Mouse (Mus musculus) erythroblast, adult 5-6 weeks (primary cell): ENCODE results near the gene Gm49405. TPM values are rescaled to one million over a fixed set of nuclear protein-coding genes. Genes with fewer than 3 reads are reported as not detected.
"Not testable (repeated sequence)": the region's sequence is repeated elsewhere in the genome, so short reads cannot be mapped to it uniquely, and the experiment has no call there.

Source experiments
- ATAC-seq: replicated peaks from 2 replicates; pipeline ENCODE4 v1.8.0; 2016; ENCODE audit warnings: moderate number of reproducible peaks, mild to moderate bottlenecking, moderate TSS enrichment, inconsistent platforms; ENCODE audit not compliant: poor library complexity, low FRiP score, severe bottlenecking
- total RNA-seq, 2 experiments: library from RNA; stranded (forward) in 1 of 2; stranded (reverse) in 1 of 2; fragments of 150-400 nt in 1 of 2; fragments of 200-764, 138-1000 nt in 1 of 2; gene quantifications; 2 replicates each; pipeline versions ENCODE4 v1.2.3 to v1.2.4; 2015 to 2017; ENCODE audit warnings: low replicate concordance in 2 of 2

The Gm49405 gene
- total RNA-seq (2015; ENCODE audit: low replicate concordance) = 0.58 TPM in 1 of 2 replicates, not detected in the other
- total RNA-seq (2017; ENCODE audit: low replicate concordance) = 0.42 TPM in 1 of 2 replicates, not detected in the other

- peak; percentile 88 for ATAC-seq
Observed at GRCm38 (mm10) chr19:4000119-4000900, at the start of gene Gm49405, which contains the start of gene Nudt8. Gene Gm49405 (plus strand): TSS chr19:4000626. Gene Nudt8 (plus strand): TSS chr19:4000580.

- no peak for ATAC-seq
Observed at GRCm38 (mm10) chr19:3951461-3951860, 49.0 kb upstream of the Gm49405 start.

- no peak for ATAC-seq
Observed at GRCm38 (mm10) chr19:3952099-3952498, 48.3 kb upstream of the Gm49405 start.

- ATAC-seq = no peak
Observed at GRCm38 (mm10) chr19:3955033-3955432, 45.4 kb upstream of the Gm49405 start.

- no peak for ATAC-seq
Observed at GRCm38 (mm10) chr19:3955804-3956203, 44.6 kb upstream of the Gm49405 start.

- ATAC-seq = not testable (repeated sequence)
Observed at GRCm38 (mm10) chr19:3957296-3958036, 43.0 kb upstream of the Gm49405 start.

- no peak for ATAC-seq
Observed at GRCm38 (mm10) chr19:3958470-3958869, 42.0 kb upstream of the Gm49405 start, which contains the start of gene Aldh3b3. Gene Aldh3b3 (plus strand): TSS chr19:3958645.

GRCm38 (mm10) chr19:3959030-3959429 is 41.4 kb upstream of the Gm49405 start:
- ATAC-seq = no peak

GRCm38 (mm10) chr19:3960211-3960610 is 40.2 kb upstream of the Gm49405 start:
- ATAC-seq = no peak

GRCm38 (mm10) chr19:3961805-3962204 is 38.6 kb upstream of the Gm49405 start:
- not testable (repeated sequence) for ATAC-seq

GRCm38 (mm10) chr19:3962469-3962868 is 38.0 kb upstream of the Gm49405 start:
- ATAC-seq = no peak

GRCm38 (mm10) chr19:3964030-3964429 is 36.4 kb upstream of the Gm49405 start:
- ATAC-seq = no peak

GRCm38 (mm10) chr19:3966330-3967075 is 33.9 kb upstream of the Gm49405 start:
- no peak for ATAC-seq

GRCm38 (mm10) chr19:3967258-3967657 is 33.2 kb upstream of the Gm49405 start:
- no peak for ATAC-seq

GRCm38 (mm10) chr19:3972229-3972628 is 28.2 kb upstream of the Gm49405 start, which contains the start of gene Aldh3b2:
Gene Aldh3b2 (plus strand): TSS chr19:3972328.
- ATAC-seq = peak; percentile 87

GRCm38 (mm10) chr19:3974608-3975007 is 25.8 kb upstream of the Gm49405 start:
- ATAC-seq = not testable (repeated sequence)

GRCm38 (mm10) chr19:3975866-3976265 is 24.6 kb upstream of the Gm49405 start:
- no peak for ATAC-seq

- ATAC-seq = peak; percentile 64
Observed at GRCm38 (mm10) chr19:3980309-3980708, 20.1 kb upstream of the Gm49405 start.

- no peak for ATAC-seq
Observed at GRCm38 (mm10) chr19:3980917-3981316, 19.5 kb upstream of the Gm49405 start.
